Comparison of ENCODE assay signal across 9 mouse cellular contexts in genomic region chr11:103749306-103750089, GRCm38 (mm10). TPM values are rescaled to one million over a fixed set of nuclear protein-coding genes. Genes with fewer than 3 reads are reported as not detected.
DNase-seq lines count a peak whose midpoint lies in the region; ATAC-seq lines count a peak whose summit lies in the region.
"Had no signal": no experiment of that assay in that cellular context is flagged by ENCODE, and none has a peak within 500 bp of the region (broad histone marks: within the 10 kb centered on the region; RNA-seq: fewer than 3 reads in every experiment).

TSS of gene Wnt9b (minus strand) at chr11:103749821.

- H3K4me3 ChIP-seq in heart, embryonic 11.5 days (ENCODE audit: low read depth, low read length), result peak within 1 kb of the TSS; percentile 41
- peak within 1 kb of the TSS; percentile 36 for H3K4me3 ChIP-seq in limb, embryonic 11.5 days (ENCODE audit: low read depth, low read length)
- peak within 1 kb of the TSS; percentile 52 for H3K4me3 ChIP-seq in midbrain, embryonic 15.5 days

- H3K9me3 ChIP-seq in heart, embryonic 11.5 days (replicated peaks; ENCODE audit: control insufficient read depth, low read length), result no peaks in the 10 kb centered on the region
- H3K9me3 ChIP-seq in limb, embryonic 11.5 days (ENCODE audit: control insufficient read depth, low read length), result no peaks in the 10 kb centered on the region
- H3K9me3 ChIP-seq in midbrain, embryonic 15.5 days, result no peaks in the 10 kb centered on the region

- no peak within 1 kb of the TSS for H3K9ac ChIP-seq in heart, embryonic 11.5 days (ENCODE audit: low read depth, low read length)
- no peak within 1 kb of the TSS for H3K9ac ChIP-seq in limb, embryonic 11.5 days (ENCODE audit: low read length)
- peak within 1 kb of the TSS; percentile 35 for H3K9ac ChIP-seq in midbrain, embryonic 15.5 days

- WGBS in heart, embryonic 11.5 days (ENCODE audit: insufficient replicate concordance), result under 1% methylated on average over 48 of the region's 68 CpGs
- WGBS in limb, embryonic 11.5 days, result under 1% methylated on average over 68 of the region's 68 CpGs
- WGBS in midbrain, embryonic 15.5 days, result under 1% methylated on average over 68 of the region's 68 CpGs

- peak within 1 kb of the TSS; percentile 75 for H3K4me2 ChIP-seq in heart, embryonic 11.5 days
- H3K4me2 ChIP-seq in limb, embryonic 11.5 days (ENCODE audit: low read depth, severe bottlenecking), result peak within 1 kb of the TSS; percentile 84
- H3K4me2 ChIP-seq in midbrain, embryonic 15.5 days, result peak within 1 kb of the TSS; percentile 92

- no peak for DNase-seq in heart, postnatal 10 days
- DNase-seq in brain, adult 2 months (ENCODE audit: low read depth, low spot score), result peak; percentile 18
- peak; percentile 16 for DNase-seq in heart, postnatal 4 days
- DNase-seq in limb, embryonic 11.5 days (ENCODE audit: low spot score), result peak; percentile 53
- no peak for DNase-seq in layer of hippocampus, adult 18-20 months (ENCODE audit: low spot score in 2 of 2)
- no peak for DNase-seq in right cerebral cortex, postnatal 14 days

- peaks cover 83% of the 10 kb centered on the region for H3K27me3 ChIP-seq in heart, embryonic 11.5 days (ENCODE audit: control insufficient read depth, insufficient read depth, low read length)
- peaks cover 55% of the 10 kb centered on the region for H3K27me3 ChIP-seq in limb, embryonic 11.5 days (ENCODE audit: control insufficient read depth, insufficient read depth, low read length)
- peaks cover 51% of the 10 kb centered on the region for H3K27me3 ChIP-seq in midbrain, embryonic 15.5 days (replicated peaks)

- no peak for ATAC-seq in heart, embryonic 11.5 days (replicated peaks; ENCODE audit: insufficient number of reproducible peaks, low FRiP score, low TSS enrichment)
- peak; percentile 62 for ATAC-seq in limb, embryonic 11.5 days (ENCODE audit: insufficient number of reproducible peaks, low FRiP score, low TSS enrichment, low read depth)
- ATAC-seq in midbrain, embryonic 15.5 days (replicated peaks), result peak; percentile 56; the same call in 1 of the 2 replicates

- intact Hi-C loops in heart, postnatal 10 days (cut with DNase I), result no loop called here

- peaks cover 5% of the 10 kb centered on the region; the same call in 1 of the 2 replicates for H3K4me1 ChIP-seq in heart, embryonic 11.5 days (ENCODE audit: control insufficient read depth, insufficient read depth, low read length)
- H3K4me1 ChIP-seq in limb, embryonic 11.5 days (ENCODE audit: control insufficient read depth, insufficient read depth, low read length), result peaks cover 8% of the 10 kb centered on the region; the same call in 1 of the 2 replicates
- peaks cover 15% of the 10 kb centered on the region for H3K4me1 ChIP-seq in midbrain, embryonic 15.5 days

- H3K27ac ChIP-seq in heart, embryonic 11.5 days (ENCODE audit: low read depth, low read length), result no peak within 1 kb of the TSS
- no peak within 1 kb of the TSS for H3K27ac ChIP-seq in limb, embryonic 11.5 days (replicated peaks; ENCODE audit: low read depth, low read length)
- no peak within 1 kb of the TSS for H3K27ac ChIP-seq in midbrain, embryonic 15.5 days

- no peaks in the 10 kb centered on the region for H3K36me3 ChIP-seq in heart, embryonic 11.5 days (ENCODE audit: control insufficient read depth, insufficient read depth, low read length)
- H3K36me3 ChIP-seq in limb, embryonic 11.5 days (ENCODE audit: control insufficient read depth, insufficient read depth, low read length), result no peaks in the 10 kb centered on the region
- H3K36me3 ChIP-seq in midbrain, embryonic 15.5 days (replicated peaks), result no peaks in the 10 kb centered on the region

RNA-seq across cellular contexts. Expression of gene Wnt9b, which starts in this region (rescaled TPM):
- polyA plus RNA-seq in heart, embryonic 11.5 days (2014; fragmentation: Nextera tagmentation; extraction: Ambion mirVana), result 0.90 and 1.3 TPM in 2 replicates
- total RNA-seq in heart, postnatal 10 days (2021), result 1 to 10 TPM in 1 of 2 experiments, under 1 TPM in 1; 0.82 to 1.1 TPM
- total RNA-seq in heart, postnatal 4 days (2021), result 1 to 10 TPM; 1.0 to 1.2 TPM
- 0.73 and 1.0 TPM in 2 replicates for polyA plus RNA-seq in limb, embryonic 11.5 days (2014; fragmentation: Nextera tagmentation; extraction: Ambion mirVana)
- polyA plus RNA-seq in midbrain, embryonic 15.5 days (2015; fragmentation: Nextera tagmentation; extraction: Ambion mirVana), result 0.95 and 1.3 TPM in 2 replicates
- under 1 TPM; 0.27 to 0.58 TPM for total RNA-seq in layer of hippocampus, adult 18-20 months (2021)
- total RNA-seq: MEL had no signal

Comparison
In these comparisons a context has a peak if more than half of its experiments do, and no peak if none do; other contexts are left out.
1. DNase-seq: peak in brain, adult 2 months (single experiment), heart, postnatal 4 days (single experiment) and limb, embryonic 11.5 days (single experiment); none in heart, postnatal 10 days (0 of 2), layer of hippocampus, adult 18-20 months (0 of 2) and right cerebral cortex, postnatal 14 days (single experiment).
2. Peak in every context shown above with its lines, with median percentiles within 50 percentile points of each other: H3K4me2 ChIP-seq and H3K4me3 ChIP-seq.